Mouse (Mus musculus) kidney, adult 2 months (tissue): Measurements from ENCODE around the gene Lbx1.

Experiments
- CTCF ChIP-seq: fragments of 200-500 bp; conservative IDR thresholded peaks from 2 replicates; pipeline ENCODE4 v1.5.1; 2011; ENCODE audit warnings: low read depth, mild to moderate bottlenecking, control low read depth, low read length, moderate library complexity, mixed read lengths; ENCODE audit not compliant: insufficient read depth, insufficient read length
- POLR2A ChIP-seq: fragments of 200-500 bp; IDR thresholded peaks from one replicate; pipeline ENCODE4 v1.6.1; 2011; ENCODE audit warnings: low read depth, low read length, control low read depth

DNA sequence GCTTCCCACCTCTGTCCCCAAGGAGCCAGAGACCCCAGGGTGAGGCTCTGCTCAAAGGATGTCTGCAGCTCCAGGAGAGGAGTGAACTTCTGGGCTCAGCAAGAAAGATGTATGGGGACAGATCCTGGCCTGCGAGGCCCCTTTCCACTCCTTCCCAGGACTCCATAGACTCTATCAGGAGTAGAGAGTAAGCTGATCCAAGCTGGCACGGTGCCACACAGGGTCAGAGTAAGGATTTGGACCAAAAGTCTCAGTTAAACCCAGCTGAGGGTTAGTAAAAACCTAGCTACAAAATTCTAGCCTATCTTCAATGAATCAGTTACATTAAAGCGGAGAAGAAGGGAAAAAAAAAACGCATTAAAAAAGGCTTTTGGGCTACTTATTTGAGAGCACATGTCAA is 40.6 kb upstream of the Lbx1 start:
- no peak for TF ChIP-seq POLR2A
- TF ChIP-seq CTCF: no peak
